In the genomic region with DNA sequence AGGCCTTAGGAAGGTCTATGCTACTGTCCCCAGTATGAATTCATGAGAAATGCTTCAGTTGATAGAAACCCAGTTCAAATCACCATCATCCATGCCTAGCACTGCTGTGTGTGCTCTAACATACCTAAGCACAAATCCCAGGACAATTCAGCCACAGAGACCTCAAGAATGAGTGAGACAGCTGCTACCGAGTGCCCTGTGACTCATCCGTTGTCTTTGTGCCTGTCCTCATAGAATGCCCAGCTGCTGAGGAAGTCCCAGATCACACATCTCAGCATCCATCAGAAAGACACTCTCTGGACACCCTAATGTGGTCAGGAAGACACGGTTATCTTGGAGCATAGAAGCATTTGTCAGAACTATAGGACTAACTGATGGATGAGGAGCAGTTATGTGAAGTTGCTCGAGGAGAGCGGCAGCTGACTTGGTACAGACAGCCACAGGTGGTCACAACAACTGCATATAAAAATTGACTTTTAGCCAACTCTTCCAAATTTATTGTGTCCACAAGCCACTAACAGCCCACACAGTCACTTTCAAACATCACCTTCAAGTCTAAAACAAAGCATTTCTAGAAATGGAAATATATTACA, we compare ENCODE assay signal across 1 mouse cellular context.
TF ChIP-seq lines count a peak whose summit lies in the region.

No protein-coding gene starts in this region.

TF ChIP-seq in C2C12, 6 proteins besides CTCF, POLR2A, EP300 and RAD21:
- TF ChIP-seq FOSL1 (IDR thresholded peaks at IDR 0.05; ENCODE audit: insufficient read depth, low read length, poor library complexity, severe bottlenecking), result peak; percentile 75
- no peak for TF ChIP-seq MYOG (IDR thresholded peaks at IDR 0.05; ENCODE audit: control insufficient read depth, extremely low read depth, insufficient read length)
- TF ChIP-seq MAX (IDR thresholded peaks at IDR 0.05), result no peak
- peak; percentile 97 for TF ChIP-seq MYOD1 (IDR thresholded peaks at IDR 0.05; ENCODE audit: control insufficient read depth, insufficient read length, low read depth)
- peak; percentile 34 for TF ChIP-seq USF1 (IDR thresholded peaks at IDR 0.05; ENCODE audit: low read depth)
